Mouse (Mus musculus) NIH3T3 (cell line): ENCODE data around the gene Eif4a2.

Source experiments
- DNase-seq: peaks from one replicate; pipeline ENCODE4 v3.0.0-alpha.2; 2012; ENCODE audit warnings: low read depth

The Eif4a2 gene

DNA sequence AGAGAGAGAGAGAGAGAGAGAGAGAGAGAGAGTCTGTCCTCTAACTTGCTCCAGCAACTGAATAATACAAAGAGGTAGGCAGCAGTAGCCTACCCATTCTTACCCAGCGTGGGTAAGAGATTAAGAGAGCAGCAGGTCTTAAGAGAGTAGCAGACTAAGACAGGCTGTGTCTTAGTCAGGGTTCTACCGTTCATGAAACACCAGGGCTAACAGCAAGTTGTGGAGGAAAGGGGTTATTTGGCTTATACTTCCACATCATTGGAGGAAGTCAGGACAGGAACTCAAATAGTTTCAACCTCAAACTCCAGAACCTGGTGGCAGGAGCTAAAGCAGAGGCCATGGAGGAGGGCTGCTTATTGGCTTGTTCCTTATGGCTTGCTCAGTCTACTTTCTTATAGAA, 3.4 kb upstream of the Eif4a2 start:
- no peak for DNase-seq

DNA sequence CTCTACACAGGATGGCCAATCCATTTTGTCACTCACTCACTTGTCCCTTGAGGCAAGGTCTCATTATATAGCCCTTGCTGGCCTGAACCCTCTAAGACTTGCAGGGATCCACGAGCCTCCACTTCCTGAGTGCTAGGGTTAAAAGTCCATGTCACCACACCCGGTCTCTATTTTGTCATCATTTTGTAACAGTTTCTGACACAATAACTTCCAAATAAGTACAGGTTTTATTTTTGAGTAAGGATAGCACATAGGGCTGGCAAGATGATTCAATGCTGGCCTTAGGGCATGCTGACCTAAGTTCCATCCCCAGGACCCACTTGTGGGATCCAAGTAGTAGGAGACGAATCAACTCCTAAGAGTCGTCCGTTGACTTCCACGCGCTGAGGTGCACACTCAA, 1.1 kb upstream of the Eif4a2 start:
- DNase-seq, result no peak

DNA sequence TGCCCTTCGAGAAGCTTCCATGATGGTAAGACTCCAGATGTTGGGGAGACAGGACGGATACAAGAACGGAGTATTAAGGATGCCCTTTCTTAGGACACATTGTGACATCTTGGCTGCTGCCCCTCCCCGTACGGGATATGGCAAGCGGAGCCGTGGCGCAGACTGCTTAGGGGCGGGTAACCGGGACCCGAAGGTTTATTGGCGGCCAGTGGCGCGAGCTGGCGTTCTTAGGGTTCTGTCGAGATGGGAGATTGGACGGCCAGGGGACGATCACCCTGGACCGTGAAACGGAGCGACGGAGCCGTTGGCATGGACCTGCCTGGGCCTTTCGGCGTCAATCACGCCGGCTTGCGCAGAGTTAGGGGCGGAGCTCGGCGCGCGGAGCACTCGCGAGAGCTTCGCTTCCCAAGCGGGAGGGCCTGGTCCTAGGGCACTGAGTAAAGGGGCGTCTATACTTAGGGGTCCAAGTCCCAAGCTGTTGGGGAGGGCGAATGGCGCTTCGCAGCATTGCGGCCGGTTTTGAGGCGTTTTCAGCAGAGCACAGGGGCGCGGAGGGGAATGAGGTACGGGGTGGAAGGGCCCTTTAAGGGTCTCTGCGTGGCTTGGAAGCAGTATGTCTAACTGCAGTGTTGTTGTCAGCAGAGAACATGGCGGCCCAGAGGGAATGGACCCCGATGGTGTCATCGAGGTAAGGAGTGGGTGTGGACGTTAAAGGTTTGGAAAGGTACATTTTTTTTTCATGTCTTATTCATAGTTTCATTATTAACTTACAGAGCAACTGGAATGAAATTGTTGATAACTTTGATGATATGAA, 909 bp downstream of the Eif4a2 start:
- peak; percentile 92 for DNase-seq

DNA sequence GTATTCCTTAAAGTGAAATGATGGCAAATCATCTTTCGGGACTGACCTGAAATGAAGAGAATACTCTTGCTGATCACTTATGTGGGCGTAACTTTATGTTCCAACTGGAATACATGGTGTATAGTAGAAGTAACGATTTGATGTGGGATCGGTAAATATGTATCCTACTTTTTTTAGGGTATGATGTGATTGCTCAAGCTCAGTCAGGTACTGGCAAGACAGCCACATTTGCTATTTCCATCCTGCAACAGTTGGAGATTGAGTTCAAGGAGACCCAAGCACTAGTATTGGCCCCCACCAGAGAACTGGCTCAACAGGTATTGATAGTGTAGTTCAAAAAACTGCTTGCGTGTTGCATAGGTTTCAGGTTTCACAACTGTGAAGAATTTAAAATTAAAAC, 1.7 kb downstream of the Eif4a2 start:
- peak; percentile 20 for DNase-seq

DNA sequence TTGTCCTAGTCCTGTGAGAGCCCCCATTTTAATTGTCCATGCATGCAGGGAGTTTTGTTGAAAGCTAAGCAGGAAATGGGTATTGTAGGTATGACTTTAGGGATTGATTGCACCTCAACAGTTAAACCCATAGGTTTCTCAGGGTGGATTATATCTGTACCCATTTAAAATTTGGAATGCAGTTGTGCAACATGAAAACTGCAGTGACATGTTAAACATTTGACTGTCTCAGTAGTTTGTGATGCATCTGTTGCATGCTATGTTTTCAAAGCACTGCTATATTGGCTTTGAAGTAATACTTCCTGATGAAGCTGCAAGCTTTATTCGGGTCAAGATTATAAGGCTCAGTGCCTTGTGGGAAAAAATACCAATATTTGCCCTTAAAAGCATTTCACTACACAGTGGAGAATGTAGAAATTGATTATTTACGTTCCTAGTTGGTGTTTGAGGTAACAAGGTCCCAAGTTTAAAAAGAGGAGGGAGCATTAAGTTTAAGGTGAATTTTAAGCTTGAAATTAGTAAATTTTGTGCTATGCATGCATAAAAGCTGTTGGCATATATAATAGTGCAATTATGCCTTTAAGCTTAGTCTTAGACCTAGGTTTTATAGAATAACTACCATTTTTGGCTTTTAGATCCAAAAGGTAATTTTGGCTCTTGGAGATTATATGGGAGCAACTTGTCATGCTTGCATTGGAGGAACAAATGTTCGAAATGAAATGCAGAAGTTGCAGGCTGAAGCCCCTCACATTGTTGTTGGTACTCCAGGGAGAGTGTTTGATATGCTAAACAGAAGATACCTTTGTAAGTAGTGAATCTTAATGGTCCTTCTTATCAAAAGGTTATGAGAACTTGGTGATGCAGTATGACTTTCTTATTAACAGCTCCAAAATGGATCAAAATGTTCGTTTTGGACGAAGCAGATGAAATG, 2.4 kb downstream of the Eif4a2 start:
- DNase-seq, result peak; percentile 14

DNA sequence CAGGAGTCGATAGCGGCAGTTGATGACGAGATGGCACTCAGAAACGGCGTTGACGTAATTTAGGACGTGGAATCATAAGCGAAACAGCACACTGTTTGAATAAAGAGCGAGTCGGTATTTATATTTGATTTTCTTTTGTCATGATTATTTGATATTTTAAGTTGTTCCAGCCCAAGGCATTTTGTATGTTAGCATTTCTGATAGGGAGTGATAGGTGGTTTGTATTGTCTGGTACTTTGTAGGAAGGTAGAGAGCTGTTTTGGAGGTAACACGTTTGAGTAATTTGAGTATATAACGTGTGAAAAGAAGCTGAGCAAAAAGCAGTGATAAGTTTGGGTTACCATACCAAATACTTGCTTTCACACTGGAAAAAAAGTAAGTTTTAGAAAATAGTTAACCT, 5.1 kb downstream of the Eif4a2 start:
- DNase-seq, result no peak

DNA sequence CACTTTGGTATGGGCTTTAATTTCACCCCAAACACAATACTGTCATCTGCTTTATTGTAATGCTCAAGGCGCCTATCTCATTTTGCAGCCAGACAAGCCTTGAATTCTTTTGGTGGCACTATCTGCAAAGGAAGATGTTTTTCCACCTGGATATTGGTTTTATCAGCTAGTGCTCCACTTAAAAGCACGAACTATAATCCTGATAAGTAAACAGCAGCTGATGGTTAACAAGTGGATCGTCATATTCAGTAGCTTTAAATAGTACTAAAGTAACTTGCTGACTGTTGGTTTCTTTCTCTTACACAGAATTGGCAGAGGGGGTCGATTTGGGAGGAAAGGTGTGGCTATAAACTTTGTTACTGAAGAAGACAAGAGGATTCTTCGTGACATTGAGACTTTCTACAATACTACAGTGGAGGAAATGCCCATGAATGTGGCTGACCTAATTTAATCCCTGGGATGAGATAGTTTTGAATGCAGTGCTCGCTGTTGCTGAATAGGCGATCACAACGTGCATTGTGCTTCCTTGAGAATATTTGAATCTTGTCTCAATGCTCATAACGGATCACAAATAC, 5.7 kb downstream of the Eif4a2 start:
- no peak for DNase-seq

DNA sequence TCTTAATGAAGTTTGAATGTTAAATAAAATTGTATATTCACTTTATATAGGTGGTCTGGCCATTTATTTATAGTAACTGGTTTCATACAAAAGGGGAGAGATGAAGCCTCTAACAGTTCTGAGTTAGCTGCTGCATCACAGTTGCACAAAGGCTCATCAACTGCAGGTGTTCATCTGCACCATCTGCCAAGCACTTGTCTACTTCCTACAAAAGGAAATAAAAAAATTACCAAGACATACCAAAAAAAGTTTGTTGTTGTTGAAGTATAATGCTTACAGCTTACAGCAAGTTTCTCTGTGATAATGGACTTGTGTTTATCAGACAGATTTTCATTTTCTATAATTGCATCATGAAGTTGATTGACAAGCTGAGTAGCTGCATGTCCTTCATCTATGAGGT, 6.7 kb downstream of the Eif4a2 start:
- no peak for DNase-seq

DNA sequence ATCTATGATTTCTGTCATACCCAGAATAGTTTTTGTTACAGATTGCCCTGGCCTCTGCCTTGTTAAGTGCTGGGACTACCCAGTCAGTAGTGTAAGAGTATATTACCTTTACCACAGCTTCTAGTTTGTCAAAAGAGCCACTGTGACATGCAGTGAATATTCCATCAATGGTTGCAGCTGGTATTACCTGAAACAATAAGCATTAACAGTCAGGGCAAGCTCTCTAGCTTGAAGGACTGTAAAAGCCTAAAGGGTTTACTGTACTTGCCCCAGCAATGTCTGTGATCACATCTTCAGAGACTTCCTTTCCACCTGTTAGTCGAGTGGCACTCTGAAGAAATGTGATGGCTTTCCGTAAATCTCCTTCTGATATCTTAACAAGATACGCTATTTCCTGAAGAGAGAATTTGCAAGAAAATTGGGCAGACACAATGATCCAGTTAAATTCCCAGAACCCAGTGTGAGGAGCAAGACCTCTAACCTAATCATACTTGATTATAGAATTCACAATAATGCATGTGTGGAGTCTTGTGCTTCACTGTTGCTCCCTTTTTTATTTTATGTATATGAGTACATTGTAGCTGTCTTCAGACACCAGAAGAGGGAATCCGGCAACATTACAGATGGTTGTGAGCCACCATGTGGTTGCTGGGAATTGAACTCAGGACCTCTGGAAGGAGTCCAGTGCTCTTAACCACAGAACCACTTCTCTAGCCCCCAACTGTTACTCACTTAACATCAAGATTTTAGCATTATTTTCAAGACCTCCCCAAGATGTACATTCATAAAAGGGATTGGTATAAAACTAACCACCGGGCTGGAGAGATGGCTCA, 7.3 kb downstream of the Eif4a2 start:
- DNase-seq, result peak; percentile 67

DNA sequence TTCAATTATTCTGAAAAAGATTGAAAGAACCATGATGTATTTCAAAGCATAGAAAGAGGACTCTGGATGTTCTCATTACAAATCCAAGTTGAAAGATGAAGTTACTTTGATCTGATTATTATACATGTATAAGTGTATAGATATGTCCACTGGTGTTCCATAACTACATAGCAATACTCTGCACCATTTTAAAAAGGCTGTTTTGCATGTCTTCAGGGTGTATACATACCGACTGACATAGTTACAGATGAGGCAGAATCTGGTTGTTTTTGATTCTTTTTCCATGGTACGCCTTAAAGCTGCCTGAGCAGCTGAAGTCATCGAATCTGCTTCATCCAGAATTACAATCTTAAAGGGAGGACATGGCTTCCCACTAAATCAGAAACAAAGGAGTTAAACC, 8.2 kb downstream of the Eif4a2 start:
- DNase-seq, result no peak

DNA sequence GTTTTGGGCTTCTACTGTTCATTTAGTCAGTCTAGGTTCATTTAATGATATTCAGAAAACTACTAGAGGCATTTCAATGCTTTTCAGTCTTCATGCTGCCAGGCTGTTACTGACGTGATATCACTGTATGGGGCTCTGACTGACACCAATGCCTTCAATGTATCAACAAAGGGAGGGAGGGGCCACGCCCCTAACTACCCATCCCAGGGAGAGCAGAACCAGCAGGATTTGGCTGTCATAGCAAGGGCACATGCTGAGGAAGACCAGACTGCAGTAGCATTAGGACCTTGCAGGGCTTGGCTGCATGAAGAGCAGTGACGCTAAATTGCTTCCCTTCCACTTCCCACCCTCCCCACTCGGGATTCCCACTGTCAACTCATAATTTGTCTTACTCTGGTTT, 9.9 kb downstream of the Eif4a2 start:
- no peak for DNase-seq

DNA sequence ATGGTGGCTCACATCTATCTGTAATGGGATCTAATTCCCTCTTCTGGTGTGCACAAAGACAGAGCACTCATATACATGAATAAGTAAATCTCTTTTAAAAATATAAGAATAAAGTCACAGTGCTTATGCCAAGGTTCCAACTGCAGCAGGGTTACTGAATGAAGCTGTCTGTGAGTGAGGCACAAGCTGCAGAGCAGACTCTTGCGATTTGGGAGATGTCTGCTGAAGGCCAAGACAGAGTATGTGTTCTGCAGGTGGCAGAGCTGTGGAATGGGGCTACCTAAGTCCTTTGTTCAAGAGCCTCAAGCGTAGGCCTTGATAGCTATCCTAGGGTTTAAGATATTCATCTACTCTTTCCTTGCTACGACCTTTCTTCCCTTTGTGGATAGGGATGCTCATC, 15.2 kb downstream of the Eif4a2 start:
- no peak for DNase-seq

DNA sequence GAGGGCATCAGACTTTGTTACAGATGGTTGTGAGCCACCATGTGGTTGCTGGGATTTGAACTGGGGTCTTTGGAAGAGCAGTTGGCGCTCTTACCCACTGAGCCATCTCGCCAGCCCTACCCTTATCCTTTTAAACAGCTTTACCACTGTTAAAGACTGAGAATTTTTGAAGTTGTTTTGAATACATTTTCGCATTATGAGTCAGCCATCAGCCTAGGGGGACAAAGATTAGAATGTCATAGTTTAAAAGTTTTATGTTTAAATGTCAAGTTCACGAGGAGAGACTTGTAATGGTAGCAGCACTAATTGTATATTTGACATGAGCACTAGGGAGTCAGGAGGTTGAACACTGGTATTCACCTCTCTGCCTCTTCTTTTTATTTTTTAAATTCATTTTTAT, 15.9 kb downstream of the Eif4a2 start:
- no peak for DNase-seq

DNA sequence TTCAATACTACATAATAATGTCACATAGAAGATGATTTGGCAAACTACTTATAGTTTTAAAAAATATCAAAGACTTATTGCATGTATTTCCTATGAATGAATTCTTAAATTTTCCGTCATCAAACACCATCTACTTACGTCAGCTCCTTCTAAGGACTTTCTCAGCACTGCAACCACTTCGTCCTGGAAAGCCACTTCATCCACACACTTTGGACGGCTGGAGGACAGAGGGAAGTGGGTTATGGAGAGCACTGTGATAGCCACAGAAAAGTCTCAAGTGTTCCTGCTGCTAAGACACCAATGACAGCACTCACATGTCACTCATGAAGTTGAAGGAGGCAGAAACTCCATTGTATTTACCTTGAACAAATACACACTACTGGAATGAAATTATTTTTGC, 17.2 kb downstream of the Eif4a2 start:
- DNase-seq, result no peak

DNA sequence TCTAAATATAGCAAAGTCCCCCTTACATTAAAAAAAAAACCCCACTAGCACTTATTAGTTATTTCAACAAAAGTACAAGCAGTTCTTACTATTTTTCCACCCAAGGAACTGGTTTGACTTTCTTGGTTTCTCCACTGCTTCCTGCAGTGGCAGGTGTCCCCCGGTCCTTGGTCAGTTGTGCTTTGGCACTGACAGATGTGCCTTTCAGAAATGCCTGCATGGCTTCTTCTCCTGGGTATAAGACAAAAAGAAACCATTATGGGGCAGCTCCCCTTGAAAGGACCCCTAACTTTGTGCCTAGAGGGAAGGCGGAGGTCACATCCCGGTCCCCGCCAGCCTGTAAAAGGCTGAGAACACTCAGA, 20.0 kb downstream of the Eif4a2 start:
- no peak for DNase-seq

DNA sequence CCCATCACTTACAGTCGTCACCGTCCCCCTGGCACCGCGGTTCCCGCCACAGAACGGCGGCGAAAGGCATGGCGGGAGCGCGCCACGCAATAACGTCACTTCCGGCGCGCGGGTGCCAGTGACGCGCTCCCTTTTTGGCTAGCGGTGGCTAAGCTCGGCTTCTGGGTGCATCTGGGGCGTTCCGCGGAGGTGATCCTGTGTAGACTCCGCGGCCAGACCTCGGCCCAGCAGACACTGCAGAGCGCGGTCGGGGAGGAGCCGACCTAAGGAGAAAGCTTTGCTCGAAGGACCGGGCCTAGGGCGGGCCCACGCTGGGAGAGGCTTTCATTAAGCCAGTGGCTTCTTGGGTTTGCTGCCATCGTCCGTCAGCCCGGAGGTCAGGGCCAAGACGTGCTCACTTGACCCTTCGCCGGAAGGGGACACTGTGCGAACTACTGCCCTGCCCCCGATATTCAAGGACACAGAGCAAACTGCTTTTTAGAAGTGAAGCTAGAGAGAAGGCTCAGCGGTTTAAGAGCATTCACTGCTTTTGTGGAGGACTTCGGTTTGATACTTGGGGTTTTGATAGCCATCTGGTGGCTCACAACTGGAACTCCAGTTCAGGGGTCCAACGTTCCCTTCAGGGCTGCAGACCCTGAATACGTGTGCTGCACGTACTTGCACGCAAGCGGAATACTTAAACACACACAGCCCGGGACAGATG, 20.6 kb downstream of the Eif4a2 start, which contains the start of gene Rfc4:
Rfc4 (minus strand) TSS at position 65 of the 703 bp plus-strand sequence.
- peak; percentile 94 for DNase-seq

DNA sequence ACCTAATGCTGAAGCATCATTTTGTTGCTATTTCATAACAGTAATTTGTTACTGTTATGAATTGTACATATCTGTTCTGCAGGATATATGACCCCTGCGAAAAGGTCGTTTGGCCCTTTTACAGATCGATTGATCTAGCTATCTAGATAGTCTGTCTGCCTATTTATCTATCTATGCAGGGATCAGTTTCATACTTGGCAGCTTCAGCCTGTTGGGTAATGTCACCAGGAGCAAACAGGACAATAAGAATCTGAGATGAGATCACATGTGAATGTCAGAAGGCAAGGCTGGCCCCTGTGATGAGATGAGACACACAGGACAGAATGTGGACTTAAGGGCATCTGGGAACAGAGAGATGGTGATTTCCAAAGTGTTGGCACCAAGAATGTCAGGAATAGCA, 23.1 kb downstream of the Eif4a2 start:
- no peak for DNase-seq

DNA sequence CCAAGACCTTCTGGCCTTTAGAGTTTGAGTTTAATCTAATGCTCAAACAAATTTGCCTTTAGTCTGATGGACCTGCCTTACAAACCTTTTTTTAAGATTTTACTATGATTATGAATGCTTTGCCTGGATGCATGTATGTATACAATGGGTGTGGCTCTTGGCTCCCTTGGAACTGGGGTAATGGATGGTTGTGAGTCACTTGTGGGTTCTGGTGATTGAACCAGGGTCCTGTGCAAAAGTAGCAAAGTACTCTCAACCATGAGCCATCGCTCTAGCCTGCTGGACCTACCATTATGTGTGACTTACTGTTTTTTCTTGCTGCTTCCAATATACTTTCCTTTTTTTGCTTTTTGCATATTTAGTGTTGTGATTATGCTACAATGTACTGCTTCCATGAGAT, 25.1 kb downstream of the Eif4a2 start:
- DNase-seq, result peak; percentile 58

DNA sequence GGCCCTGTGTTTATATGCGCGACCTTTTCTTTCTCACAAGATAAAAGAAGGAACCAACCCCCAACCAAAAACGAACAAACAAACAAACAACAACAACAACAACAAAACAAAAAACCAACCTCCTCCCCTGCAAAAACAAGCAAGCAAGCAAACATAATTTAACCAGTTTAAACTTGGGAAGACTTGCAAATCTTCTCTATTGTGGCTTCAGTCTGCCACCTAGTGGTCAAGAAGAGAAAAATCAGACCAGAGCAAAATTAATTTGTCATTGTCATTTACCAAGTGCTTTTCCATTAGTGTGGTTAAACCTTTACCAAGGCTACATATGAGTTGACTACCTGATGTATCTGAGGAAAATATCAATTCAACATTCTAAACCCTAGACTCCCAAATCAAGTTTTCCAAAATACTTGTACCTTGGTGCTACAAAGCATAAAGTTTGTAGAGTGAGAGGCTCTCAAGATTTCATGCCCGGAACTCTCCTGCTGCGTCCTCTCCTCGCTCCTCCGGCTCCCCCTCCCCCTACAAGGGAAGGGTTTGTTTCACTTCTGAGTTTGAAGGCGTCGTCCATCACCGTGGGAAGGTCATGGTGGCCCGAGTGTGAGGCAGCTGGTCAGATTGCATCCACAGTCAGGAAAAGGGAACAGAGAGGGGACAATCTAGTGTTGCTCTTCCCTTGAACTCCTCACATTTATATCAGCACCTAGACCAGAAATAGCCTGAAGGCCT, 28.3 kb downstream of the Eif4a2 start:
- peak; percentile 77 for DNase-seq

DNA sequence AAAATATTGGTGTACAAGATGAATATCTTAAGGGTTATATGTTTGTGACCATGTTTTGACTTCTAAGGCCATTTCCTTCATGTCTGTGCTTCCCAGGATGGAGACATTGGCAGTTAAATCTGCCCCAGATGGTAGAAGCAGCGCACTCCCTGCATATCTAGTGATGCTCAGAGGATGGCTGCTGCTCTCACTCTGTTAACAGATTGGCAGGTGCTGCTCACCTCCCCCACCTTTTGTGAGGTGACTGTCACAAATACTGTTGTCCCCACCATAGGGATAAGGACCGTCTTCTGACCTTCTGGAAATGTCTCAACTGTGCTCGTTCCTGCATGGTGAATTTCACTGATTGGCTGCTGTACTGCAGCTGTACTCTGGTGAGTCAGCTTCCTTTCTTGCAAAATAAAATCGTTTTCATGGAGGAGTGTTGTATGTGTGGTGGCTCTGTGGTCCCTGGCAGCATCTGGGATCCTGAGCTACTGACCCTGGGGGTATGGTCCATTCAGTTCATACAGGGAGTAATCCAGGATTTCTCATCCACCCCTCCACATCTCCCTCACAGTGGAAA, 29.2 kb downstream of the Eif4a2 start:
- peak; percentile 61 for DNase-seq
